Mouse (Mus musculus) hindbrain, embryonic 16.5 days (tissue): ENCODE data around the gene Olfr1048. TPM values are rescaled to one million over a fixed set of nuclear protein-coding genes. Genes with fewer than 3 reads are reported as not detected.
"Not testable (repeated sequence)": the region's sequence is repeated elsewhere in the genome, so short reads cannot be mapped to it uniquely, and the experiment has no call there.

Source experiments
- ATAC-seq: fragments of 200-750 bp; cut with Nextera tagmentation; 2 replicates; pipeline ENCODE4 v1.8.0; 2017; ENCODE audit warnings: moderate TSS enrichment, moderate library complexity
- H3K27ac ChIP-seq: fragments of 300-500 bp; sonication (generic); 2 replicates; pipeline ENCODE4 v1.5.1; 2014; ENCODE audit warnings: low read depth, mild to moderate bottlenecking, control low read depth, low read length, moderate library complexity
- H3K27me3 ChIP-seq: fragments of 300-500 bp; sonication (generic); replicated peaks from 2 replicates; pipeline ENCODE4 v1.6.1; 2014; ENCODE audit warnings: low read length; ENCODE audit not compliant: control insufficient read depth, insufficient read depth
- H3K36me3 ChIP-seq: fragments of 300-500 bp; sonication (generic); 2 replicates; pipeline ENCODE4 v1.6.1; 2014; ENCODE audit warnings: mild to moderate bottlenecking, low read length, moderate library complexity, mixed read lengths; ENCODE audit not compliant: control insufficient read depth, insufficient read depth
- H3K4me1 ChIP-seq: fragments of 300-500 bp; sonication (generic); 2 replicates; pipeline ENCODE4 v1.6.1; 2014; ENCODE audit warnings: low read depth, low read length; ENCODE audit not compliant: control insufficient read depth, insufficient read depth
- H3K4me2 ChIP-seq: fragments of 300-500 bp; sonication (generic); 2 replicates; pipeline ENCODE4 v1.6.1; 2014; ENCODE audit warnings: mild to moderate bottlenecking, low read length, control low read depth, moderate library complexity
- H3K4me3 ChIP-seq: fragments of 300-500 bp; sonication (generic); 2 replicates; pipeline ENCODE4 v1.5.1; 2014; ENCODE audit warnings: mild to moderate bottlenecking, low read length, control low read depth, moderate library complexity
- H3K9ac ChIP-seq: fragments of 300-500 bp; sonication (generic); 2 replicates; pipeline ENCODE4 v1.6.1; 2014; ENCODE audit warnings: low read depth, mild to moderate bottlenecking, control low read depth, low read length, moderate library complexity
- H3K9me3 ChIP-seq: fragments of 300-500 bp; sonication (generic); 2 replicates; pipeline ENCODE4 v1.6.1; 2014; ENCODE audit warnings: mild to moderate bottlenecking, low read length, moderate library complexity; ENCODE audit not compliant: control insufficient read depth
- WGBS: fragments of 180-500 bp; shearing (Covaris S2); extraction: QIAGEN DNeasy Blood & Tissue Kit; methylation state at CpG from one replicate; pipeline ENCODE4 v1.1.7; 2014; 5-methylcytosine and 5-hydroxymethylcytosine counted together
- polyA plus RNA-seq: library from polyadenylated mRNA; unstranded; fragments of >200 nt; fragmentation: Nextera tagmentation; extraction: Ambion mirVana; gene quantifications from 2 replicates; pipeline ENCODE4 v1.2.1, GENCODE M21; 2015

Gene Olfr1048
- not detected in 2 replicates for polyA plus RNA-seq

GRCm38 (mm10) chr2:86240189-86240588 lies at the start of gene Olfr1048:
TSS of gene Olfr1048 (minus strand) at chr2:86240289.
- no peaks in the 10 kb centered on the region for H3K4me1 ChIP-seq
- no peak within 1 kb of the TSS for H3K27ac ChIP-seq
- no peak for ATAC-seq
- no peaks in the 10 kb centered on the region for H3K36me3 ChIP-seq
- H3K9me3 ChIP-seq, result no peaks in the 10 kb centered on the region
- H3K4me3 ChIP-seq, result no peak within 1 kb of the TSS
- no peak within 1 kb of the TSS for H3K9ac ChIP-seq
- no peaks in the 10 kb centered on the region for H3K27me3 ChIP-seq
- H3K4me2 ChIP-seq, result no peak within 1 kb of the TSS

GRCm38 (mm10) chr2:86278988-86279387 lies 38.9 kb upstream of the Olfr1048 start, which contains the start of gene Olfr1051:
TSS of gene Olfr1051 (minus strand) at chr2:86279088.
- not testable (repeated sequence) for H3K4me3 ChIP-seq, H3K27ac ChIP-seq, H3K9ac ChIP-seq, ATAC-seq, H3K4me2 ChIP-seq, H3K9me3 ChIP-seq, H3K36me3 ChIP-seq, H3K4me1 ChIP-seq, H3K27me3 ChIP-seq

GRCm38 (mm10) chr2:86258228-86258627 lies 18.1 kb upstream of the Olfr1048 start, which contains the start of gene Olfr1049:
TSS of gene Olfr1049 (minus strand) at chr2:86258328.
- H3K9me3 ChIP-seq, H3K4me2 ChIP-seq, H3K27me3 ChIP-seq, ATAC-seq, H3K4me1 ChIP-seq, H3K9ac ChIP-seq, H3K27ac ChIP-seq, H3K4me3 ChIP-seq, H3K36me3 ChIP-seq: not testable (repeated sequence)

- Histone ChIP-seq H3K27me3 (no peaks in the 10 kb centered on the region), H3K4me1 (no peaks in the 10 kb centered on the region), H3K27ac (no peak within 1 kb of the TSS), H3K4me3 (no peak within 1 kb of the TSS), H3K9ac (no peak within 1 kb of the TSS), H3K9me3 (no peaks in the 10 kb centered on the region), H3K36me3 (no peaks in the 10 kb centered on the region), H3K4me2 (no peak within 1 kb of the TSS)
- 100% methylated on average over 1 of the region's 1 CpGs for whole genome bisulfite sequencing
- no peak for ATAC-seq
Measured at GRCm38 (mm10) chr2:86231301-86231700, 8.8 kb downstream of the Olfr1048 start, which contains the start of gene Olfr1047. TSS of gene Olfr1047 (minus strand) at chr2:86231401.

- 63% methylated on average over 2 of the region's 2 CpGs for WGBS
Measured at GRCm38 (mm10) chr2:86219214-86219613, 20.9 kb downstream of the Olfr1048 start, which contains the start of gene Olfr1046. TSS of gene Olfr1046 (minus strand) at chr2:86219314.

GRCm38 (mm10) chr2:86202909-86203308 lies 37.2 kb downstream of the Olfr1048 start, which contains the start of gene Olfr1045:
TSS of gene Olfr1045 (minus strand) at chr2:86203009.
- no peak for ATAC-seq
- no peaks in the 10 kb centered on the region for H3K27me3 ChIP-seq
- no peak within 1 kb of the TSS for H3K27ac ChIP-seq
- H3K36me3 ChIP-seq, result no peaks in the 10 kb centered on the region
- no peak within 1 kb of the TSS for H3K4me2 ChIP-seq
- H3K9me3 ChIP-seq, result no peaks in the 10 kb centered on the region
- H3K4me1 ChIP-seq, result no peaks in the 10 kb centered on the region
- no peak within 1 kb of the TSS for H3K4me3 ChIP-seq
- no peak within 1 kb of the TSS for H3K9ac ChIP-seq

More at GRCm38 (mm10) chr2:86219214-86219613, 20.9 kb downstream of the Olfr1048 start, which contains the start of gene Olfr1046:
- no peak within 1 kb of the TSS for H3K27ac ChIP-seq
- H3K9ac ChIP-seq, result no peak within 1 kb of the TSS
- H3K4me3 ChIP-seq, result no peak within 1 kb of the TSS
- no peak within 1 kb of the TSS for H3K4me2 ChIP-seq
- no peaks in the 10 kb centered on the region for H3K9me3 ChIP-seq
- ATAC-seq, result no peak
- no peaks in the 10 kb centered on the region for H3K27me3 ChIP-seq
- no peaks in the 10 kb centered on the region for H3K4me1 ChIP-seq
- H3K36me3 ChIP-seq, result no peaks in the 10 kb centered on the region

GRCm38 (mm10) chr2:86195863-86196262 lies 44.2 kb downstream of the Olfr1048 start:
- H3K4me1 ChIP-seq, result no peaks in the 10 kb centered on the region
- H3K27ac ChIP-seq, result no peak overlapping the region
- no peaks in the 10 kb centered on the region for H3K27me3 ChIP-seq
- H3K36me3 ChIP-seq, result no peaks in the 10 kb centered on the region
- 50% methylated on average over 1 of the region's 1 CpGs for WGBS
- H3K9me3 ChIP-seq, result no peaks in the 10 kb centered on the region
- no peak overlapping the region for H3K4me3 ChIP-seq
- ATAC-seq, result no peak
- no peak overlapping the region for H3K9ac ChIP-seq
- no peak overlapping the region for H3K4me2 ChIP-seq

GRCm38 (mm10) chr2:86185583-86185982 lies 54.5 kb downstream of the Olfr1048 start, which contains the start of gene Olfr52:
TSS of gene Olfr52 (minus strand) at chr2:86185683.
- ATAC-seq, result no peak
- H3K9ac ChIP-seq, result no peak within 1 kb of the TSS
- no peaks in the 10 kb centered on the region for H3K4me1 ChIP-seq
- no peaks in the 10 kb centered on the region for H3K9me3 ChIP-seq
- H3K27me3 ChIP-seq, result no peaks in the 10 kb centered on the region
- H3K4me3 ChIP-seq, result no peak within 1 kb of the TSS
- H3K36me3 ChIP-seq, result no peaks in the 10 kb centered on the region
- no peak within 1 kb of the TSS for H3K4me2 ChIP-seq
- no peak within 1 kb of the TSS for H3K27ac ChIP-seq
